Mouse (Mus musculus) urinary bladder, postnatal 25 days (tissue): ENCODE measurements at regions not wholly inside any gene's neighbourhood (a gene's known extent, or its start where the extent isn't known, plus 50 kb on each side); places are given as distances from the start of the nearest gene placed in this dataset.
"Not testable (repeated sequence)": the region's sequence is repeated elsewhere in the genome, so short reads cannot be mapped to it uniquely, and the experiment has no call there.

Experiments
- DNase-seq: peaks from one replicate; pipeline ENCODE4 v3.0.0; 2022; ENCODE audit warnings: low spot score

GRCm38 (mm10) chr1:7388627-7389026 lies 2580.9 kb downstream of the Gm37988 start:
- no peak for DNase-seq

- no peak for DNase-seq
Observed at GRCm38 (mm10) chr1:7393508-7393907, 2585.8 kb downstream of the Gm37988 start.

GRCm38 (mm10) chr1:7394161-7394560 lies 2586.5 kb downstream of the Gm37988 start:
- DNase-seq, result no peak

GRCm38 (mm10) chr1:7395527-7395926 lies 2587.8 kb downstream of the Gm37988 start:
- no peak for DNase-seq

- DNase-seq, result peak; percentile 51
Observed at GRCm38 (mm10) chr1:7396867-7397806, 2589.4 kb downstream of the Gm37988 start.

GRCm38 (mm10) chr1:7397807-7398446 lies 2590.2 kb downstream of the Gm37988 start:
- peak; percentile 96 for DNase-seq

- DNase-seq, result no peak
Observed at GRCm38 (mm10) chr1:7398678-7399218, 2591.1 kb downstream of the Gm37988 start.

- DNase-seq, result not testable (repeated sequence)
Observed at GRCm38 (mm10) chr1:7405651-7406050, 2598.0 kb downstream of the Gm37988 start.

- no peak for DNase-seq
Observed at GRCm38 (mm10) chr1:7414444-7414843, 2606.8 kb downstream of the Gm37988 start.

GRCm38 (mm10) chr1:7451660-7452155 lies 2644.0 kb downstream of the Gm37988 start:
- no peak for DNase-seq

GRCm38 (mm10) chr1:7454931-7455330 lies 2647.2 kb downstream of the Gm37988 start:
- DNase-seq, result no peak

- no peak for DNase-seq
Observed at GRCm38 (mm10) chr1:7457895-7458294, 2650.2 kb downstream of the Gm37988 start.

GRCm38 (mm10) chr1:7494096-7494495 lies 2686.4 kb downstream of the Gm37988 start:
- DNase-seq, result no peak

- DNase-seq, result no peak
Observed at GRCm38 (mm10) chr1:7499042-7499441, 2691.3 kb downstream of the Gm37988 start.

- DNase-seq, result no peak
Observed at GRCm38 (mm10) chr1:7502363-7502762, 2694.7 kb downstream of the Gm37988 start.

- no peak for DNase-seq
Observed at GRCm38 (mm10) chr1:7518791-7519190, 2711.1 kb downstream of the Gm37988 start.

GRCm38 (mm10) chr1:7533506-7533905 lies 2725.8 kb downstream of the Gm37988 start:
- no peak for DNase-seq

GRCm38 (mm10) chr1:7535191-7535590 lies 2727.5 kb downstream of the Gm37988 start:
- DNase-seq, result no peak

- no peak for DNase-seq
Observed at GRCm38 (mm10) chr1:7543492-7543891, 2735.8 kb downstream of the Gm37988 start.

- DNase-seq, result no peak
Observed at GRCm38 (mm10) chr1:7548261-7548660, 2740.6 kb downstream of the Gm37988 start.

GRCm38 (mm10) chr1:7574787-7575186 lies 2767.1 kb downstream of the Gm37988 start:
- DNase-seq, result no peak

GRCm38 (mm10) chr1:7586409-7586808 lies 2778.7 kb downstream of the Gm37988 start:
- DNase-seq, result no peak

- DNase-seq, result no peak
Observed at GRCm38 (mm10) chr1:7591327-7591726, 2783.6 kb downstream of the Gm37988 start.
